Mouse (Mus musculus) CH12.LX (cell line): ENCODE measurements around the gene Mocs1. TPM values are rescaled to one million over a fixed set of nuclear protein-coding genes. Genes with fewer than 3 reads are reported as not detected.

Experiments
- DNase-seq: peaks from one replicate; pipeline ENCODE4 v3.0.0-alpha.2; 2013; ENCODE audit errors: extremely low read depth
- H3K27ac ChIP-seq: 2 replicates; pipeline ENCODE4 v1.5.1; 2012; ENCODE audit warnings: low read depth, mild to moderate bottlenecking, control low read depth, moderate library complexity; ENCODE audit not compliant: insufficient read depth
- H3K27me3 ChIP-seq: replicated peaks from 2 replicates; pipeline ENCODE3; 2012; ENCODE audit warnings: inconsistent platforms
- H3K36me3 ChIP-seq, 2 experiments: replicated peaks in 1 of 2; 2 replicates each; pipeline versions ENCODE3 to v1.6.1; 2012; ENCODE audit warnings: inconsistent platforms in 1 of 2, low read length in 1 of 2, mild to moderate bottlenecking in 1 of 2, mixed read lengths in 1 of 2, moderate library complexity in 1 of 2; ENCODE audit not compliant: control insufficient read depth in 1 of 2, insufficient read depth in 1 of 2
- H3K4me1 ChIP-seq, 2 experiments: 2 replicates each; pipeline ENCODE4 v1.6.1; 2012; ENCODE audit warnings: inconsistent platforms in 1 of 2, moderate library complexity in 1 of 2; ENCODE audit not compliant: insufficient read depth in 2 of 2, control insufficient read depth in 1 of 2
- H3K4me2 ChIP-seq: 2 replicates; pipeline ENCODE4 v1.6.1; 2012; ENCODE audit warnings: low read depth, mild to moderate bottlenecking, control low read depth; ENCODE audit not compliant: poor library complexity, insufficient read depth, severe bottlenecking
- H3K4me3 ChIP-seq, 3 experiments: fragments of 150-350 bp in 1 of 3; sonication (generic) in 1 of 3; replicated peaks in 1 of 3; 2 replicates each; pipeline versions ENCODE3 to v1.5.1; 2011 to 2012; ENCODE audit warnings: low read depth in 2 of 3, low read length in 2 of 3, mild to moderate bottlenecking in 2 of 3, moderate library complexity in 2 of 3, control low read depth in 1 of 3, improper control_type of control experiment in 1 of 3, inconsistent platforms in 1 of 3, mixed read lengths in 1 of 3; ENCODE audit not compliant: poor library complexity in 1 of 3
- H3K79me2 ChIP-seq: replicated peaks from 2 replicates; pipeline ENCODE4 v1.6.1; 2012; ENCODE audit warnings: mild to moderate bottlenecking, moderate library complexity; ENCODE audit not compliant: control insufficient read depth, poor library complexity, insufficient read depth, severe bottlenecking; ENCODE audit errors: extremely low read depth
- H3K9ac ChIP-seq: 2 replicates; pipeline ENCODE4 v1.6.1; 2012; ENCODE audit warnings: low read depth, mild to moderate bottlenecking, control low read depth, moderate library complexity; ENCODE audit not compliant: insufficient read depth
- H3K9me3 ChIP-seq: replicated peaks from 2 replicates; pipeline ENCODE3; 2012; ENCODE audit warnings: low read length, inconsistent platforms, mixed read lengths
- CHD2 ChIP-seq: IDR thresholded peaks from 2 replicates; pipeline ENCODE4 v1.6.1; 2011; ENCODE audit warnings: low read length, improper control_type of control experiment
- CTCF ChIP-seq, 2 experiments: IDR thresholded peaks in 1 of 2; conservative IDR thresholded peaks in 1 of 2; 2 replicates each; pipeline ENCODE4 v1.5.1; 2011 to 2012; ENCODE audit warnings: low read depth in 2 of 2, low read length in 2 of 2, improper control_type of control experiment in 1 of 2, inconsistent platforms in 1 of 2, mild to moderate bottlenecking in 1 of 2, moderate library complexity in 1 of 2
- E2F4 ChIP-seq: IDR thresholded peaks from 2 replicates; pipeline ENCODE4 v1.6.1; 2011; ENCODE audit warnings: low read depth, low read length, improper control_type of control experiment; ENCODE audit not compliant: insufficient replicate concordance
- EP300 ChIP-seq: IDR thresholded peaks from 2 replicates; pipeline ENCODE4 v1.6.1; 2011; ENCODE audit warnings: low read length, improper control_type of control experiment
- ETS1 ChIP-seq: conservative IDR thresholded peaks from 2 replicates; pipeline ENCODE4 v1.6.1; 2012; ENCODE audit warnings: low read depth, mild to moderate bottlenecking, inconsistent platforms, low read length, improper control_type of control experiment, moderate library complexity
- IRF4 ChIP-seq: IDR thresholded peaks from 2 replicates; pipeline ENCODE4 v1.6.1; 2014; ENCODE audit warnings: low read depth, mild to moderate bottlenecking, inconsistent platforms, low read length, improper control_type of control experiment
- JUN ChIP-seq: IDR thresholded peaks from 2 replicates; pipeline ENCODE4 v1.6.1; 2011; ENCODE audit warnings: low read depth, mild to moderate bottlenecking, low read length, improper control_type of control experiment, moderate library complexity; ENCODE audit not compliant: insufficient read depth
- JUND ChIP-seq: conservative IDR thresholded peaks from 2 replicates; pipeline ENCODE4 v1.6.1; 2011; ENCODE audit warnings: low read depth, low read length, improper control_type of control experiment
- KAT2A ChIP-seq: IDR thresholded peaks from 2 replicates; pipeline ENCODE4 v1.6.1; 2012; ENCODE audit warnings: low read length, improper control_type of control experiment, inconsistent platforms; ENCODE audit not compliant: insufficient replicate concordance
- MAX ChIP-seq: IDR thresholded peaks from 2 replicates; pipeline ENCODE4 v1.6.1; 2011; ENCODE audit warnings: low read length, improper control_type of control experiment
- MAZ ChIP-seq: IDR thresholded peaks from 2 replicates; pipeline ENCODE4 v1.6.1; 2012; ENCODE audit warnings: low read depth, mild to moderate bottlenecking, inconsistent platforms, low read length, improper control_type of control experiment, moderate library complexity
- MEF2A ChIP-seq: IDR thresholded peaks from 2 replicates; pipeline ENCODE4 v1.6.1; 2014; ENCODE audit warnings: low read depth, mild to moderate bottlenecking, inconsistent platforms, low read length, improper control_type of control experiment, borderline replicate concordance
- MXI1 ChIP-seq: IDR thresholded peaks from 2 replicates; pipeline ENCODE4 v1.6.1; 2011; ENCODE audit warnings: mild to moderate bottlenecking, low read depth, low read length, improper control_type of control experiment
- MYC ChIP-seq: IDR thresholded peaks from 2 replicates; pipeline ENCODE4 v1.6.1; 2011; ENCODE audit warnings: low read depth, mild to moderate bottlenecking, improper control_type of control experiment, low read length
- POLR2A ChIP-seq: IDR thresholded peaks from 2 replicates; pipeline ENCODE4 v1.6.1; 2011; ENCODE audit warnings: low read depth, mild to moderate bottlenecking, improper control_type of control experiment, low read length
- RCOR1 ChIP-seq: conservative IDR thresholded peaks from 2 replicates; pipeline ENCODE4 v1.6.1; 2012; ENCODE audit warnings: low read depth, mild to moderate bottlenecking, inconsistent platforms, low read length, improper control_type of control experiment
- SIN3A ChIP-seq: IDR thresholded peaks from 2 replicates; pipeline ENCODE4 v1.6.1; 2012; ENCODE audit warnings: low read length, improper control_type of control experiment, inconsistent platforms
- SMC3 ChIP-seq: IDR thresholded peaks from 2 replicates; pipeline ENCODE4 v1.6.1; 2011; ENCODE audit warnings: low read depth, low read length, improper control_type of control experiment
- TBP ChIP-seq: conservative IDR thresholded peaks from 2 replicates; pipeline ENCODE4 v1.6.1; 2011; ENCODE audit warnings: low read depth, low read length, improper control_type of control experiment
- TCF12 ChIP-seq: IDR thresholded peaks from 2 replicates; pipeline ENCODE4 v1.6.1; 2014; ENCODE audit warnings: low read depth, mild to moderate bottlenecking, inconsistent platforms, low read length, improper control_type of control experiment
- UBTF ChIP-seq: IDR thresholded peaks from 2 replicates; pipeline ENCODE4 v1.6.1; 2012; ENCODE audit warnings: low read depth, mild to moderate bottlenecking, inconsistent platforms, low read length, improper control_type of control experiment, moderate library complexity
- USF2 ChIP-seq: conservative IDR thresholded peaks from 2 replicates; pipeline ENCODE4 v1.6.1; 2011; ENCODE audit warnings: low read depth, low read length, improper control_type of control experiment
- ZC3H11A ChIP-seq: IDR thresholded peaks from 2 replicates; pipeline ENCODE4 v1.6.1; 2012; ENCODE audit warnings: low read depth, mild to moderate bottlenecking, inconsistent platforms, low read length, improper control_type of control experiment
- ZMIZ1 ChIP-seq: IDR thresholded peaks from 2 replicates; pipeline ENCODE4 v1.6.1; 2012; ENCODE audit warnings: low read depth, mild to moderate bottlenecking, inconsistent platforms, low read length, improper control_type of control experiment
- dilution Hi-C: fragments of 300-500 bp; cut with MboI; formaldehyde crosslinking; loops from 2 replicates; pipeline ENCODE4 v1.14.3; 2020; ENCODE audit warnings: low sequenced_read_pairs; ENCODE audit not compliant: extremely low pct_unique_long_range_greater_than_20kb, extremely low pct_ligation_motif_present
- in situ Hi-C: fragments of 300-500 bp; cut with MboI; formaldehyde crosslinking; loops from 3 replicates; pipeline ENCODE4 v1.14.3; 2019; ENCODE audit warnings: low sequenced_read_pairs, low pct_ligation_motif_present, low pct_unique_long_range_greater_than_20kb, mixed read lengths
- polyA plus RNA-seq: library from polyadenylated mRNA; unstranded; fragments of >175 nt; gene quantifications from 2 replicates; pipeline ENCODE4 v1.2.1, GENCODE M21; 2012; ENCODE audit warnings: low read depth; ENCODE audit not compliant: insufficient read length
- total RNA-seq, 2 experiments: library from RNA; depleted of rRNA; stranded (reverse); fragments of 300-350 nt in 1 of 2; fragments of >200 nt in 1 of 2; gene quantifications; 2 replicates each; pipeline ENCODE4 v1.2.3; 2012 to 2014

Mocs1 gene
- total and polyA plus RNA-seq, 3 experiments, result 3.7 to 8.8 (median 7.3) TPM

GRCm38 (mm10) chr17:49468223-49468622 is 40.1 kb downstream of the Mocs1 start (continued):
- TF ChIP-seq RCOR1 (no peak), ETS1 (no peak), MYC (no peak), KAT2A (no peak), POLR2A (no peak), JUN (no peak), MEF2A (no peak), MAX (no peak), JUND (no peak), CHD2 (no peak)

GRCm38 (mm10) chr17:49472626-49473025 is 44.5 kb downstream of the Mocs1 start:
- TF ChIP-seq E2F4, result no peak
- TF ChIP-seq ZC3H11A, result no peak
- no peak for TF ChIP-seq UBTF
- TF ChIP-seq USF2, result no peak
- TF ChIP-seq MAZ, result no peak
- no peak for TF ChIP-seq JUND
- TF ChIP-seq SMC3, result no peak
- no peak for TF ChIP-seq SIN3A
- TF ChIP-seq TCF12, result no peak
- dilution Hi-C loops, result no loop called here

GRCm38 (mm10) chr17:49474051-49474450 is 45.9 kb downstream of the Mocs1 start:
- no peak overlapping the region for H3K4me2 ChIP-seq
- H3K9me3 ChIP-seq, result no peaks in the 10 kb centered on the region
- H3K4me3 ChIP-seq, result no peak overlapping the region
- in situ Hi-C loops (loop anchor here (10.0 kb wide), 1 partner anchor 401 kb away; no protein-coding TSS in a partner anchor), dilution Hi-C loops (no loop called here)
- H3K36me3 ChIP-seq, result no peaks in the 10 kb centered on the region
- H3K9ac ChIP-seq, result no peak overlapping the region
- peaks cover 3 to 30% of the 10 kb centered on the region in 2 experiments for H3K4me1 ChIP-seq
- no peaks in the 10 kb centered on the region for H3K27me3 ChIP-seq
- no peaks in the 10 kb centered on the region for H3K79me2 ChIP-seq
- no peak for DNase-seq
- TF ChIP-seq ZMIZ1, result no peak
- TF ChIP-seq JUN, result no peak
- no peak for TF ChIP-seq IRF4
- TF ChIP-seq E2F4, result no peak
- TF ChIP-seq ETS1, result no peak
- no peak for TF ChIP-seq TCF12
- no peak for TF ChIP-seq CHD2
- TF ChIP-seq UBTF, result no peak
- no peak for TF ChIP-seq EP300
- TF ChIP-seq MXI1, result no peak
- TF ChIP-seq CTCF (conservative IDR thresholded peaks at IDR 0.05 in 1 of 2, IDR thresholded peaks at IDR 0.05 in 1 of 2; ENCODE audit: low read depth in 2 of 2, low read length in 2 of 2), result no peak
- TF ChIP-seq MYC, result no peak
- no peak for TF ChIP-seq TBP
- no peak for TF ChIP-seq SMC3
- TF ChIP-seq, all 38 proteins: peak for 0
- no peak overlapping the region for H3K27ac ChIP-seq

More at GRCm38 (mm10) chr17:49472626-49473025, 44.5 kb downstream of the Mocs1 start:
- H3K4me3 ChIP-seq, result no peak overlapping the region
- no peak overlapping the region for H3K4me2 ChIP-seq
- H3K79me2 ChIP-seq, result no peaks in the 10 kb centered on the region
- H3K36me3 ChIP-seq, result no peaks in the 10 kb centered on the region
- peaks cover 3 to 30% of the 10 kb centered on the region in 2 experiments for H3K4me1 ChIP-seq
- H3K9ac ChIP-seq, result no peak overlapping the region
- no peaks in the 10 kb centered on the region for H3K27me3 ChIP-seq
- peak; percentile 24 for DNase-seq
- no peaks in the 10 kb centered on the region for H3K9me3 ChIP-seq
- in situ Hi-C loops, result loop anchor here (10.0 kb wide), 1 partner anchor 402 kb away; no protein-coding TSS in a partner anchor
- no peak overlapping the region for H3K27ac ChIP-seq
